Mouse (Mus musculus): ENCODE measurements around the gene Hist1h1d.
"Not testable (repeated sequence)": the region's sequence is repeated elsewhere in the genome, so short reads cannot be mapped to it uniquely, and the experiment has no call there.

Hist1h1d gene

GRCm38 (mm10) chr13:23591886-23592285 lies 38.8 kb downstream of the Hist1h1d start:
- not testable (repeated sequence) for DNase-seq (ENCODE audit: low spot score in 2 of 2)

DNA sequence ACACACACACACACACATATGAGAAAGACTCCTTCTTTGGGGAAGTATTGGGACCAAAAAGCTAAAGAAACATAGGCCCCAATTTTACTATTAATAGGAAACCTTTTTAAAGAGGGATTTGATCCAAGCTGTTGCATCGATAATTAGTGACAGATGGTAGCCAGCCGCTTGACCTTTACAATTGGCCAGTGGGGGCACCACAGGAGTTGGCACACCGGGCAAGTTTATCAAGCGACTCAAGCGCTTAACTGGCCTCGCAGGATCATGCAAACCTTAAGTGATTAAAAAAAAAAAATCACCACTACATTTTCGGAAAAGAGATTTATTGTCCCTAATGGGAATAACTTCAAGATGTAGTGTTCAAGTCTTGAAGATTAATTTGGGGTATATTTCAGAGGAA lies 39.6 kb downstream of the Hist1h1d start:
- DNase-seq (ENCODE audit: low spot score in 2 of 2): no peak

DNA sequence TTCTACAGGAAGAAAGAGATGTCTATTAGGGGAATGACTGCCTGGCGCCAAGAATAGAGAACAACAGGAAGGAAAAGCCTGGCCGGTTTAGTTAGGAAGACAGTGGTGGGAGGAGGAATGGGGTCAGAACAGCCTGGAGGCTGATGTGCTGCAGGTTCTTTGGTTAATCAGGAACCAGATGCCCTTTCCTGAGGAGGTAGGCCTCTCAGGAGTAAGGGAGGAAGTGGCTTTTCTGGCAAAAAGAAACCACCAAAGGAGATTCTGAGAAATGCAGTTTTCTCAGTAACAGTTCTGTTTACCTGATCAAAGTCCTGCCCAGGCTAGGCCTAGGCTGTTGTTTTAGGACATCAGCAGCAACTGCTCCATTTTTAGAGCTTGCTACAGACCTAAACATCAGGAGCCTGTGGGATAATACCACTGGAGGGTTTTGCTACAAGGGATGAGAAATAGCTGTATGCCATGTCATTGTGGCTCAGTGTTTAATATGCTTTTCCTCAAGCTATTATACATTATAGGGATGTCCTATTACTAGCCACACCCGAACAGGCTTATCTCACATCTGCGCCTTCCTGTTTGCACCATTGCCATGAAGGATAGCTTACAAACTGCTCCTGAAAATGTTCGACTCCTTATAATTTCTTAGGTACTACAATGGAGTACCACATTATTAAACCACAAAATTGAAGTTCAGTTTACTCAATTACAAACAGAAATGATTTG lies 40.1 kb downstream of the Hist1h1d start:
- DNase-seq (ENCODE audit: low spot score in 2 of 2): no peak

- no peak for DNase-seq (ENCODE audit: low spot score in 2 of 2)
These were observed 42.1 kb downstream of the Hist1h1d start for GRCm38 (mm10) chr13:23595185-23595584.

DNA sequence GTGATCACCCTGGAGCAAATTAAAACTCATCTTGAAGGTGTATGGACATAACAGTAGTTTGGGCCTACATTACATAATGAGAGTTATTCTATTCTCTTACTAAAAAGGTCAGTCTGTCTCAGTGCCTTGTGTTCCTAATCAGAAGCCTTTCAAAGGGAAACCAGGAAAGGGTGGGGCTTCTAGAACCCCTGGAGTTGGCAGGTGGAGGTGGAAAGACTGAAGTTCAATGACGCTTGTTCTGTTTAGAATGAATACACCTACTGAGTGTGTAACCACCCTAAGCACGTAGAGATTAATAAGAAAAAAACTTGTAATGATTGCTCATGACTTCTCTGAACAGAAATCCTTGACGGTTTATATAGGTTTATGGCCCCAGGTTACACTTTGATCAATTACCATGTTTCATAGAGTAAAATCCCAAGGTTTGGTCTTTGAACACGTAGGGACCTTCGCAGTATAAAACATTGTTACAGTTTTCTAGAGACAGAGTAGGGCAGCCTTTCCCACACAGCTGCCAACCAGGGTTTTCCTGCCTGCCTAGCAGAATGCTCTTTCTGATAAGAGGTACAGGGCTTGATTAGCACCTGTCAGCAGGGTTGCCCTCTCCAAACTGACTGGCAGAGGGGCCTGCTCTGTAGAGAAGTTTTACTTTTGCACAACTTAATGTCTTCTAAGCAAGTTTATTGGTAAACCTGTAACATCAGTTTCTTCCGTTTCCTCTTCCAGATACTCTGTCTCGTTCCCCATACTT lies 42.7 kb downstream of the Hist1h1d start:
- no peak for DNase-seq (ENCODE audit: low spot score in 2 of 2)

GRCm38 (mm10) chr13:23597957-23598356 lies 44.9 kb downstream of the Hist1h1d start:
- DNase-seq (ENCODE audit: low spot score in 2 of 2): no peak

DNA sequence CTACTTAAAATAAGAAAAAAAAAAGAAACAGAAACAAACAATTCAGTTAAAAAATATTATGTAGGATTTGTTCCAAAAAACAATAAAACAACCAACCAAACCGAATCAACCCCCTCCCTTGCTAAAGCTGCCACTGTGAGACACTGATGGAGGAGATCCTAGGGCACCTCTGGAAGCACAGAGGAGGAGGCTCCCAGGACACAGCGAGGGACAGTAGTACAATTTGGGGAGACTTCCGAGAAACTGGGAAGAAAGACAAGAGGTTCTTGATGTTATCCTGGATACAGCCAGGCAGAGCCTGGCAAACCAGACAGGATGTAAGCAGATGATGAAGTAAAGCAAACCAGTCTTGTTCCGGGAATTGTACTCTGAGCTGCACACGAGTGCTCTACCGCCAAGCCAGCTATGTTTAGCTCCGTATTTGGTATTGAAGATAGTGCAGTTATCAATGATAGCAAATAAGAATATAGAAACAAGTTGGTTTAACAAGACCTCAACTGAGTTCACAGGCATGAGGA lies 50.2 kb downstream of the Hist1h1d start:
- DNase-seq (ENCODE audit: low spot score in 2 of 2): no peak

- no peak for DNase-seq (ENCODE audit: low spot score in 2 of 2)
These were observed 51.4 kb downstream of the Hist1h1d start for GRCm38 (mm10) chr13:23604452-23604851.

- no peak for DNase-seq (ENCODE audit: low spot score in 2 of 2)
These were observed 52.0 kb downstream of the Hist1h1d start for GRCm38 (mm10) chr13:23605052-23605451.

DNA sequence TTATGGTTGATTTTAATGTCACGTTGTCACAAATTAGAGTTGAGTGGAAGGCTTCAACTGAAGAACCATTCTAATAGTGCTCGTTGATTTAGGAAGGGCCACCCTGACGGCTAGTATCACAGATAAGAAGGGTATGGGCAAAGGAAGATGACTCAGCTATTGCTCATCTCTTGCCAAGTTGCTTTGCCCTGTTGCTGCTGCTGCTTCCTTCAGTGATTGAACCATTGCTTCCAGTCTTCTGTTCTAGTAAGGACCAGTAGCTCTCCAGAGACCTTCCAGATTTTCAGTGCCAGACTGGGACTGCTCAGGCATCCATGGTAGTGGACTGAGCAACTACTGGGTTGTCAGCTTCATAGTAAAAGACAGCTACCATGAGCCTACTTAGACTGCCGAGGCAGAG lies 56.1 kb downstream of the Hist1h1d start:
- no peak for DNase-seq (ENCODE audit: low spot score in 2 of 2)

- no peak for DNase-seq (ENCODE audit: low spot score in 2 of 2)
These were observed 56.8 kb downstream of the Hist1h1d start for GRCm38 (mm10) chr13:23609844-23610243.

All from right cerebral cortex, postnatal 36 days (tissue).